Mouse (Mus musculus) bone marrow, adult 2 months (tissue): ENCODE data around the gene Slc26a10.

ENCODE experiments used
- CTCF ChIP-seq: fragments of 200-500 bp; IDR thresholded peaks from 2 replicates; pipeline ENCODE4 v1.5.1; 2011; ENCODE audit warnings: low read length, control low read depth; ENCODE audit not compliant: control insufficient read depth, insufficient read depth
- POLR2A ChIP-seq: fragments of 200-500 bp; IDR thresholded peaks from 2 replicates; pipeline ENCODE4 v1.6.1; 2011; ENCODE audit warnings: low read depth, mild to moderate bottlenecking, control low read depth, low read length, borderline replicate concordance; ENCODE audit not compliant: control insufficient read depth

DNA sequence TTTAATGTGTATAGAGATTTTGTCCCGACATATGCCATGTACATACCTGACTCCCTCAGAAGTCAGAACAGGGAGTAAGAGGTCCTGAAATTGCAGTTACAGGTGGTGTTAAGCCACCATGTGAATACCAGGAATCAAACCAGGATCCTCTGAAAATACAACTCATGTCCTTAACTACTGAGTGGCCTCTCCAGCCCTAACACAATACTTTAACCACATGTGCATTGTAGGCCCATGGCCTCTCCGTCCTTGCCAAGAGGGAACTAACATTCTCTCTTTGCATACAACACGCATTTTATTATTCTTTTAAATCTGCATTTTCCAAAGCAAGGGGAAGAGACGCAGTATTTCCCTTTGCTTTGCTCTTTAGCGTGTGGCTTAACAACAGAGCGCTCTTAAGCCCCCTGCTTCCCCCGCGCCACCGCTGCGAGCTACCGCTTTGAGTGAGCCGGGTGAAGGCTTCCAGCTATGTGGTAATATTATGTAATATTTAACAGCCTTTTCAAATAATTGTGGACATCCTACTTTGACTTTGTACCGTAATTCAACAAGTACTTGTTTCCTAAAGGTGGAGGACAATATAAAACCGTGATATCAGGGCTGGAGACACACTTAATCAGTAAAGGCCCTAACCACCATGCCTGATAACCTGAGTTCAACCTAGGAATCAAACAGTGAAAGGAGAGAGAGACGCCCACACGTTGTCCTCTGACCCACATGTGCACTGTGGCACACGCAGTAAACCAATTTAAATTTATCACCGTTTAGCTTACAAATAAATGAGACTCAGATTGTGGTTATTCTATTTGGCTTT, 41.9 kb downstream of the Slc26a10 start:
- no peak for TF ChIP-seq CTCF
- TF ChIP-seq POLR2A, result no peak
